Mouse (Mus musculus): ENCODE measurements around the gene Ssr1.
A peak's percentile ranks its signal among the peaks of the same experiment; 100 is the strongest.

Ssr1 gene

GRCm38 (mm10) chr13:37945392-37945791 is 48.6 kb downstream of the Ssr1 start:
- no peak for DNase-seq (ENCODE audit: low read depth, low spot score)

- DNase-seq (ENCODE audit: low read depth, low spot score), result peak; percentile 48
Observed at GRCm38 (mm10) chr13:37944306-37944705, 49.7 kb downstream of the Ssr1 start.

- DNase-seq (ENCODE audit: low read depth, low spot score), result no peak
Observed at GRCm38 (mm10) chr13:37943466-37943865, 50.6 kb downstream of the Ssr1 start.

GRCm38 (mm10) chr13:37942887-37943331 is 51.1 kb downstream of the Ssr1 start:
- no peak for DNase-seq (ENCODE audit: low read depth, low spot score)

- DNase-seq (ENCODE audit: low read depth, low spot score), result no peak
Observed at GRCm38 (mm10) chr13:37941950-37942886, 51.8 kb downstream of the Ssr1 start.

GRCm38 (mm10) chr13:37941138-37941645 is 52.8 kb downstream of the Ssr1 start:
- DNase-seq (ENCODE audit: low read depth, low spot score), result no peak

- no peak for DNase-seq (ENCODE audit: low read depth, low spot score)
Observed at GRCm38 (mm10) chr13:37940649-37941048, 53.4 kb downstream of the Ssr1 start.

GRCm38 (mm10) chr13:37940167-37940566 is 53.9 kb downstream of the Ssr1 start:
- DNase-seq (ENCODE audit: low read depth, low spot score), result no peak

GRCm38 (mm10) chr13:37936351-37936750 is 57.7 kb downstream of the Ssr1 start:
- no peak for DNase-seq (ENCODE audit: low read depth, low spot score)

- DNase-seq (ENCODE audit: low read depth, low spot score), result no peak
Observed at GRCm38 (mm10) chr13:37934920-37935319, 59.1 kb downstream of the Ssr1 start.

- no peak for DNase-seq (ENCODE audit: low read depth, low spot score)
Observed at GRCm38 (mm10) chr13:37934075-37934474, 59.9 kb downstream of the Ssr1 start.

- no peak for DNase-seq (ENCODE audit: low read depth, low spot score)
Observed at GRCm38 (mm10) chr13:37931210-37931922, 62.7 kb downstream of the Ssr1 start.

GRCm38 (mm10) chr13:37930621-37931020 is 63.4 kb downstream of the Ssr1 start:
- DNase-seq (ENCODE audit: low read depth, low spot score), result no peak

- no peak for DNase-seq (ENCODE audit: low read depth, low spot score)
Observed at GRCm38 (mm10) chr13:37930091-37930490, 63.9 kb downstream of the Ssr1 start.

- DNase-seq (ENCODE audit: low read depth, low spot score), result no peak
Observed at GRCm38 (mm10) chr13:37929532-37929931, 64.5 kb downstream of the Ssr1 start.

- no peak for DNase-seq (ENCODE audit: low read depth, low spot score)
Observed at GRCm38 (mm10) chr13:37926394-37926793, 67.6 kb downstream of the Ssr1 start.

- DNase-seq (ENCODE audit: low read depth, low spot score), result no peak
Observed at GRCm38 (mm10) chr13:37924461-37924948, 69.5 kb downstream of the Ssr1 start.

- DNase-seq (ENCODE audit: low read depth, low spot score), result no peak
Observed at GRCm38 (mm10) chr13:37923643-37924460, 70.2 kb downstream of the Ssr1 start.

- no peak for DNase-seq (ENCODE audit: low read depth, low spot score)
Observed at GRCm38 (mm10) chr13:37923091-37923490, 70.9 kb downstream of the Ssr1 start.

GRCm38 (mm10) chr13:37920727-37921126 is 73.3 kb downstream of the Ssr1 start:
- DNase-seq (ENCODE audit: low read depth, low spot score), result peak; percentile 36

- DNase-seq (ENCODE audit: low read depth, low spot score), result no peak
Observed at GRCm38 (mm10) chr13:37919711-37920277, 74.2 kb downstream of the Ssr1 start.

All from mesoderm, embryonic 11.5 days (tissue).